Mouse (Mus musculus) heart, adult 8-10 months (tissue): ENCODE results near the gene Cttn. TPM values are rescaled to one million over a fixed set of nuclear protein-coding genes. Genes with fewer than 3 reads are reported as not detected.

Source experiments
- DNase-seq: peaks from one replicate; pipeline ENCODE4 v3.0.0; 2022; ENCODE audit warnings: low spot score
- total RNA-seq, 4 experiments: library from RNA; stranded (reverse); gene quantifications; 2 replicates each; pipeline ENCODE4 v1.2.4; 2022

Cttn gene
- total RNA-seq = 10 to 100 TPM; 28.8 to 39.1 (median 30.8) TPM

- peak; percentile 90 for DNase-seq
Measured at GRCm38 (mm10) chr7:144470545-144471059, at the start of gene Cttn. TSS of gene Cttn (minus strand) at chr7:144471009.

GRCm38 (mm10) chr7:144519852-144520251 is 49.0 kb upstream of the Cttn start:
- no peak for DNase-seq

GRCm38 (mm10) chr7:144516711-144517110 is 45.9 kb upstream of the Cttn start:
- DNase-seq = no peak

GRCm38 (mm10) chr7:144509090-144509489 is 38.3 kb upstream of the Cttn start:
- DNase-seq = no peak

- no peak for DNase-seq
Measured at GRCm38 (mm10) chr7:144506807-144507206, 36.0 kb upstream of the Cttn start.

- DNase-seq = no peak
Measured at GRCm38 (mm10) chr7:144503959-144504358, 33.1 kb upstream of the Cttn start.

GRCm38 (mm10) chr7:144492931-144493330 is 22.1 kb upstream of the Cttn start:
- DNase-seq = no peak

- DNase-seq = no peak
Measured at GRCm38 (mm10) chr7:144490201-144490873, 19.5 kb upstream of the Cttn start.

GRCm38 (mm10) chr7:144489067-144489774 is 18.4 kb upstream of the Cttn start:
- peak; percentile 33 for DNase-seq

GRCm38 (mm10) chr7:144480314-144480713 is 9.5 kb upstream of the Cttn start:
- DNase-seq = no peak

GRCm38 (mm10) chr7:144479569-144479968 is 8.8 kb upstream of the Cttn start:
- no peak for DNase-seq

GRCm38 (mm10) chr7:144475741-144476140 is 4.9 kb upstream of the Cttn start:
- DNase-seq = no peak

GRCm38 (mm10) chr7:144473486-144473885 is 2.7 kb upstream of the Cttn start:
- DNase-seq = no peak

- DNase-seq = no peak
Measured at GRCm38 (mm10) chr7:144471103-144471502, 294 bp upstream of the Cttn start.

GRCm38 (mm10) chr7:144469908-144470544 is 783 bp downstream of the Cttn start:
- DNase-seq = no peak

- no peak for DNase-seq
Measured at GRCm38 (mm10) chr7:144469181-144469641, 1.6 kb downstream of the Cttn start.

GRCm38 (mm10) chr7:144468741-144469140 is 2.1 kb downstream of the Cttn start:
- no peak for DNase-seq

GRCm38 (mm10) chr7:144462577-144462976 is 8.2 kb downstream of the Cttn start:
- no peak for DNase-seq

- DNase-seq = no peak
Measured at GRCm38 (mm10) chr7:144461246-144461902, 9.4 kb downstream of the Cttn start.

- DNase-seq = no peak
Measured at GRCm38 (mm10) chr7:144458881-144459280, 11.9 kb downstream of the Cttn start.

- no peak for DNase-seq
Measured at GRCm38 (mm10) chr7:144450661-144451060, 20.1 kb downstream of the Cttn start.
